Mouse (Mus musculus) adrenal gland, postnatal 36 days (tissue): ENCODE measurements at regions not wholly inside any gene's neighbourhood (a gene's known extent, or its start where the extent isn't known, plus 50 kb on each side); places are given as distances from the start of the nearest gene placed in this dataset.

Source experiments
- DNase-seq, 2 experiments: peaks; one replicate each; pipeline ENCODE4 v3.0.0; 2021; ENCODE audit warnings: mixed read lengths in 1 of 2

- DNase-seq: peak in 1 of 2 experiments; percentile 23
These were observed 52.3 kb downstream of the A230072I06Rik start for GRCm38 (mm10) chr8:12330886-12331285.

- DNase-seq: peak; percentile 65 to 71
These were observed 53.0 kb downstream of the A230072I06Rik start for GRCm38 (mm10) chr8:12331652-12332051.

- no peak for DNase-seq
These were observed 55.5 kb downstream of the A230072I06Rik start for GRCm38 (mm10) chr8:12334081-12334480.

- DNase-seq: no peak
These were observed 56.0 kb downstream of the A230072I06Rik start for GRCm38 (mm10) chr8:12334605-12335004.

- DNase-seq: no peak
These were observed 55.8 kb upstream of the Sox1 start for GRCm38 (mm10) chr8:12339149-12339924.

- no peak for DNase-seq
These were observed 54.1 kb upstream of the Sox1 start for GRCm38 (mm10) chr8:12340946-12341345.
